Mouse (Mus musculus) forebrain, embryonic 15.5 days (tissue): ENCODE data around the gene Pik3r6. TPM values are rescaled to one million over a fixed set of nuclear protein-coding genes. Genes with fewer than 3 reads are reported as not detected.

Experiments used
- ATAC-seq: fragments of 200-750 bp; cut with Nextera tagmentation; replicated peaks from 2 replicates; pipeline ENCODE4 v1.8.0; 2017; ENCODE audit warnings: mild to moderate bottlenecking, moderate TSS enrichment, moderate library complexity
- H3K27ac ChIP-seq: fragments of 300-500 bp; sonication (generic); replicated peaks from 2 replicates; pipeline ENCODE4 v1.5.1; 2015; ENCODE audit warnings: mild to moderate bottlenecking, inconsistent platforms
- H3K27me3 ChIP-seq: fragments of 300-500 bp; sonication (generic); 2 replicates; pipeline ENCODE4 v1.6.1; 2015; ENCODE audit warnings: inconsistent platforms
- H3K36me3 ChIP-seq: fragments of 300-500 bp; sonication (generic); 2 replicates; pipeline ENCODE4 v1.6.1; 2015; ENCODE audit warnings: mild to moderate bottlenecking, inconsistent platforms
- H3K4me1 ChIP-seq: fragments of 300-500 bp; sonication (generic); 2 replicates; pipeline ENCODE4 v1.6.1; 2015; ENCODE audit warnings: inconsistent platforms
- H3K4me2 ChIP-seq: fragments of 300-500 bp; sonication (generic); replicated peaks from 2 replicates; pipeline ENCODE4 v1.6.1; 2015; ENCODE audit warnings: mild to moderate bottlenecking, inconsistent platforms
- H3K4me3 ChIP-seq: fragments of 300-500 bp; sonication (generic); 2 replicates; pipeline ENCODE4 v1.5.1; 2015; ENCODE audit warnings: mild to moderate bottlenecking, inconsistent platforms
- H3K9ac ChIP-seq: fragments of 300-500 bp; sonication (generic); replicated peaks from 2 replicates; pipeline ENCODE4 v1.6.1; 2015; ENCODE audit warnings: mild to moderate bottlenecking, inconsistent platforms
- H3K9me3 ChIP-seq: fragments of 300-500 bp; sonication (generic); 2 replicates; pipeline ENCODE4 v1.6.1; 2016; ENCODE audit warnings: inconsistent platforms
- WGBS: fragments of 180-500 bp; shearing (Covaris S2); methylation state at CpG from one replicate; pipeline ENCODE4 v1.1.7; 2015; ENCODE audit warnings: mixed read lengths; 5-methylcytosine and 5-hydroxymethylcytosine counted together
- polyA plus RNA-seq: library from polyadenylated mRNA; unstranded; fragments of >200 nt; fragmentation: Nextera tagmentation; extraction: Ambion mirVana; gene quantifications from 2 replicates; pipeline ENCODE4 v1.2.1, GENCODE M21; 2015

Gene Pik3r6
- polyA plus RNA-seq, 1 experiment from 2014 or later: 1.4 TPM

DNA sequence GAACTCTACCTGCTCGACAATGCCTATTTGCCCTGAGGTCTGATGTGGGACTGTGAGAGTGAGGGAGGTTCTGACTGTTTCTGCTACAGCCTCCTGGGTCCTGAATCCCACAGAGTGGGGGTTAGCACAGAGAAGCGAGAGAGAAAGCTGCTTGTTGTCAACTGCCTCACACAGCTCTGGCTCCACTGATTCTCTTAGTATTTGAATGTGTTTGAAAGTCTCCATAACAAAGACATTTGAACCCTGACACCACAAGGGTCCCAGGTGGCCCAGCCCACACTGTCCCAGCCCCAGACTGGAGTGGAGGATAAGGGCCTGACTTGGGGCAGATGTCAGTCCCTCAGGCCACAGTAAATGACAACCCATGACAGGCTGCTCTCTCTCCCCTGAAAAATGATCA is 13.6 kb upstream of the Pik3r6 start:
- no peak overlapping the region for H3K27ac ChIP-seq
- no peak overlapping the region for H3K4me3 ChIP-seq
- H3K4me2 ChIP-seq: no peak overlapping the region
- no peaks in the 10 kb centered on the region for H3K9me3 ChIP-seq
- ATAC-seq: no peak
- no peaks in the 10 kb centered on the region for H3K27me3 ChIP-seq
- WGBS: 42% methylated on average over 2 of the region's 2 CpGs
- no peak overlapping the region for H3K9ac ChIP-seq
- H3K36me3 ChIP-seq: no peaks in the 10 kb centered on the region
- H3K4me1 ChIP-seq: peaks cover 6% of the 10 kb centered on the region; the same call in 1 of the 2 replicates

DNA sequence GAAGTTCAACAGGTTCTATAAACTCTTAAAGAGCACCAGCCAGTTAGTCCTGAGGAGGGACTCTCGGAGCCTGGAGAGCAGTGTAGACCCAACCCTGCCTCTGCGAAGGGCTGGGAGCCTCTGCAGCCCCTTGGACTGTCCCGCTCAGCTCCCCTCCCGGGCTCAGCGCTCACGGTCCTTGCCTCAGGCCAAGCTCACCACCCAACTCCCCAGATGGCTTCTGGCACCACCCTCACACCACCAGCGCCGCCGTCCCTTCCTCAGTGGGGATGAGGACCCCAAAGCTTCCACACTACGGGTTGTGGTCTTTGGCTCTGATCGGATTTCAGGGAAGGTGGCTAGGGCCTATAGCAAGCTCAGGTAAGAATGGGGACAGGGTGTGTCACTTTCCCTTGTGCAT is 10.2 kb upstream of the Pik3r6 start:
- 90% methylated on average over 11 of the region's 11 CpGs for WGBS

GRCm38 (mm10) chr11:68493760-68494159 is 9.1 kb upstream of the Pik3r6 start:
- no peak overlapping the region for H3K9ac ChIP-seq
- H3K27ac ChIP-seq: no peak overlapping the region
- no peak overlapping the region for H3K4me2 ChIP-seq
- H3K9me3 ChIP-seq: no peaks in the 10 kb centered on the region
- 67% methylated on average over 5 of the region's 5 CpGs for WGBS
- no peaks in the 10 kb centered on the region for H3K4me1 ChIP-seq
- H3K4me3 ChIP-seq: no peak overlapping the region
- ATAC-seq: no peak
- no peaks in the 10 kb centered on the region for H3K36me3 ChIP-seq
- H3K27me3 ChIP-seq: no peaks in the 10 kb centered on the region

More for the DNA sequence above, 10.2 kb upstream of the Pik3r6 start:
- no peak for ATAC-seq
- Histone ChIP-seq H3K4me2 (no peak overlapping the region), H3K9ac (no peak overlapping the region), H3K27ac (no peak overlapping the region), H3K4me1 (no peaks in the 10 kb centered on the region), H3K36me3 (no peaks in the 10 kb centered on the region), H3K4me3 (no peak overlapping the region), H3K27me3 (no peaks in the 10 kb centered on the region), H3K9me3 (no peaks in the 10 kb centered on the region)

DNA sequence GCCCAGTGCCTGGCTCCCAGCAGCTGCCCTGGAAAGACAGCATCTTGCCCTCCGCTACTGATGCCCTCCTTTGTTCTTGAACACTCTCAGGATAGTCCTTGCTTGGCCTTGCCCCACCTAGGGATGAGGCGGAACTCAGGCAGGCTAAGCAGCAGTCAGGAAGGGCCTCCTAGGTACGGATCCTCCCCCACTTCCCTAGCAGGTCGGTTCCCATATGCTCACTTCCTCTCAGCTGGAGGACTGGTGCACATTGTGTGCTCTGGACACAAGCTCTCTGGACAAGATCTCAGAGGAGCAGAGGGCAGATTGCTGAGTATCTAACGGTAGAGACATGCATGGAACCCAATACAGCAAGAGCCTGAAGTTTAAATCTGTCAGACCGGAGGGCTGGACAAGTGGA is 5.7 kb upstream of the Pik3r6 start:
- H3K4me2 ChIP-seq: no peak overlapping the region
- no peak overlapping the region for H3K4me3 ChIP-seq
- ATAC-seq: no peak
- H3K27ac ChIP-seq: no peak overlapping the region
- no peaks in the 10 kb centered on the region for H3K9me3 ChIP-seq
- H3K9ac ChIP-seq: no peak overlapping the region
- no peaks in the 10 kb centered on the region for H3K36me3 ChIP-seq
- WGBS: 76% methylated on average over 6 of the region's 6 CpGs
- H3K4me1 ChIP-seq: no peaks in the 10 kb centered on the region
- H3K27me3 ChIP-seq: no peaks in the 10 kb centered on the region

GRCm38 (mm10) chr11:68498517-68498916 is 4.3 kb upstream of the Pik3r6 start:
- WGBS: 90% methylated on average over 11 of the region's 11 CpGs

DNA sequence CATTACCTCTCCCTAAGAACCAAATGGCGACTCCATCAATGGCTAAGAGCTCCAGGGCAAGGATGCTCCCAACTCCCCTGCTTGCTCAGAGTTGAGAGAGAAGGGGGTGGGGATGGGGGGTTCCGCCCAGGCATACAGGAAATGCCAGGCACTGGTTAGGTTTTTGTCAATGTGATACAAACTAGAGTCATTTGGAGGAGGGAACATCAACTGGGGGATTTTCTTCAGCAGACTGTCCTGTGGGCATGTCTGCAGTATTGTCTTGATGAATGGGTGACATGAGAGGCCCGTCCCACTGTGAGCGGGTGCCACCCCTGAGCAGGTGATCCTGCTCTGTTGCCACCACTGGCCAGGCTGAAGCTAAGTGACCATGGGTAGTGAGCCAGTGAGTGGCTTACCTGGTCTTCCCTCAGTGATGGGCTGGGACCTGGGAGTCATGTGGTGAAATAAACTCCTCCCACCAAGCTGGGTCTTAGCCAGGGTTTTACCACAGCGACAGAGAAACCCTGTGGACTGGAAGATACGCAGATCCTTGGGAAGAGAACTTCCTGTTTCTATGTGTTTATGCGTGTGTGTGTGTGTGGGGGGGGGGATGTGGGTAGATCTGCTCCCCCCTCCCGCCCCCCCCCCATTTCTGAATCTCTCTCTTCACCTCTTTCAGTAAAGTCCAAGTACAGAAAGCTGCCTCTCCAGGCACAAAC is 3.7 kb upstream of the Pik3r6 start:
- H3K27ac ChIP-seq: no peak overlapping the region
- no peaks in the 10 kb centered on the region for H3K9me3 ChIP-seq
- no peaks in the 10 kb centered on the region for H3K4me1 ChIP-seq
- H3K4me3 ChIP-seq: no peak overlapping the region
- H3K9ac ChIP-seq: no peak overlapping the region
- no peak for ATAC-seq
- H3K36me3 ChIP-seq: no peaks in the 10 kb centered on the region
- H3K27me3 ChIP-seq: no peaks in the 10 kb centered on the region
- 61% methylated on average over 8 of the region's 8 CpGs for WGBS
- no peak overlapping the region for H3K4me2 ChIP-seq

More at GRCm38 (mm10) chr11:68498517-68498916, 4.3 kb upstream of the Pik3r6 start:
- no peaks in the 10 kb centered on the region for H3K4me1 ChIP-seq
- ATAC-seq: no peak
- H3K36me3 ChIP-seq: no peaks in the 10 kb centered on the region
- no peak overlapping the region for H3K4me3 ChIP-seq
- no peaks in the 10 kb centered on the region for H3K27me3 ChIP-seq
- no peak overlapping the region for H3K4me2 ChIP-seq
- H3K9ac ChIP-seq: no peak overlapping the region
- no peaks in the 10 kb centered on the region for H3K9me3 ChIP-seq
- H3K27ac ChIP-seq: no peak overlapping the region

GRCm38 (mm10) chr11:68500949-68501350 is 1.9 kb upstream of the Pik3r6 start:
- H3K9ac ChIP-seq: no peak overlapping the region
- H3K4me3 ChIP-seq: no peak overlapping the region
- H3K9me3 ChIP-seq: no peaks in the 10 kb centered on the region
- no peaks in the 10 kb centered on the region for H3K4me1 ChIP-seq
- ATAC-seq: no peak
- H3K36me3 ChIP-seq: no peaks in the 10 kb centered on the region
- no peak overlapping the region for H3K27ac ChIP-seq
- no peaks in the 10 kb centered on the region for H3K27me3 ChIP-seq
- no peak overlapping the region for H3K4me2 ChIP-seq
- WGBS: 72% methylated on average over 14 of the region's 14 CpGs

DNA sequence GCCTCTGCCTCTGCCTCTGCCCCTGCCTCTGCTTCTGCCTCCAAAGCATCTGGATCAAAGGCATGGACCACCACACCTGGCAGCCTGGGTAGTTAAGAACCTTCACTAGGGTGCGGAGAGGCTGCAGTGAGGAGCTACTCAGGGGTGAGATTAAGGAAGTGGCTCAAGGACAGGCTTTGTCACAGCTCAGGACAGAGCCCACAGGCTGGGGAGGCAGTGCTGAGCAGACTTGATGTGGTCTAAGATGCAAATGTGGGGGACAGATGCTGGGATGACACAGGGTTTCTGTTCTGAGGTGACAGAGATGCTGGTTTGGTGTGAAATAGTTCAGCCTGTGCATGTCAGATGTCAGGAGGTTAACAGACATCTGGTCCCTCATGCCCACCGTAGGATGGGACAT is 411 bp upstream of the Pik3r6 start:
- ATAC-seq: no peak
- no peaks in the 10 kb centered on the region for H3K4me1 ChIP-seq
- H3K4me3 ChIP-seq: no peak overlapping the region
- H3K4me2 ChIP-seq: no peak overlapping the region
- H3K27me3 ChIP-seq: no peaks in the 10 kb centered on the region
- WGBS: 75% methylated on average over 2 of the region's 2 CpGs
- no peaks in the 10 kb centered on the region for H3K36me3 ChIP-seq
- no peak overlapping the region for H3K9ac ChIP-seq
- H3K9me3 ChIP-seq: no peaks in the 10 kb centered on the region
- H3K27ac ChIP-seq: no peak overlapping the region

DNA sequence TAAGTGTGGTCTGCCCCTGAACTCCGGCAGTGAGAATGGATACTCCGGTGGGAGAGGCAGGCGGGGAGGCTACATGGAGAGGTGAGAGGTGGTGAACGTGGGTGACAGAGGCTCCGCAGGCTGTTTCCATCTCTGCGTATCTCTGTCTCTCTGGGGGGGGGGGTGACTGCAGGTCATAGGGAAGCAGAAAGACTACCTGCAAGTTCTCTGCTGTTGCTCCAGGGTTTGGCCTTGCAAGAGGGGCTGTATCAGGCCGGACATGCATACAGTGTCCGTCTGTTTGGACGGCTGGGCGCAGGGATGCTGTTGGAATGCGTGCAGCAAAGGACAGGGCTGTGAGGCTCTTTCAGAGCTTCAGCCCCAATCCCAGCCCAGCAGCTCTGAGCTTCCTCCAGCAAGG is 2.1 kb downstream of the Pik3r6 start:
- Histone ChIP-seq H3K36me3 (no peaks in the 10 kb centered on the region), H3K4me2 (no peak overlapping the region), H3K27me3 (no peaks in the 10 kb centered on the region), H3K4me3 (no peak overlapping the region), H3K9ac (no peak overlapping the region), H3K4me1 (no peaks in the 10 kb centered on the region), H3K27ac (no peak overlapping the region), H3K9me3 (no peaks in the 10 kb centered on the region)
- 87% methylated on average over 11 of the region's 11 CpGs for WGBS
- no peak for ATAC-seq

GRCm38 (mm10) chr11:68507246-68507645 is 4.4 kb downstream of the Pik3r6 start:
- ATAC-seq: no peak
- H3K27me3 ChIP-seq: no peaks in the 10 kb centered on the region
- no peaks in the 10 kb centered on the region for H3K4me1 ChIP-seq
- H3K27ac ChIP-seq: no peak overlapping the region
- no peak overlapping the region for H3K4me2 ChIP-seq
- H3K36me3 ChIP-seq: no peaks in the 10 kb centered on the region
- no peak overlapping the region for H3K9ac ChIP-seq
- H3K4me3 ChIP-seq: no peak overlapping the region
- H3K9me3 ChIP-seq: no peaks in the 10 kb centered on the region
- WGBS: 86% methylated on average over 7 of the region's 7 CpGs

DNA sequence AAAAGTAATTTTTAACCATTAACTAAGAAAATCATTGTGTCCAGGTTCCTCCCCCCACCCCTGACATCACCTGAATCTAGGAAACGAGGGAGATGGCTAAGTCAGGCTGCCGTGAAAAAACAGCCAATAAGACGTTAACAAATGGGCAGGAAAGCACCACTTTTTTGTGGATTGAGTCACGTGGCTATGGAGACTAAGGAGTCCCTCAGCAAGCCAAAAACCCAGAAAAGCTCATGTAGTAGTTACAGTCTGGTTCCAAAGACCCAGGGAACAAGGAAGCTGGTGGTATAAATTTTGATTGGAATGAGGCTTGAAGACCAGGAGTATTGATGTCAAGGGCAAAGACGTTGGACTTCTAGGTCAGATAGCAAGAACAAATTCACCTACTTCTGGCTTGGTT is 5.8 kb downstream of the Pik3r6 start:
- Histone ChIP-seq H3K36me3 (no peaks in the 10 kb centered on the region), H3K27me3 (no peaks in the 10 kb centered on the region), H3K9me3 (no peaks in the 10 kb centered on the region), H3K4me3 (no peak overlapping the region), H3K4me1 (no peaks in the 10 kb centered on the region), H3K9ac (no peak overlapping the region), H3K27ac (no peak overlapping the region), H3K4me2 (no peak overlapping the region)
- WGBS: 66% methylated on average over 5 of the region's 5 CpGs
- ATAC-seq: no peak

DNA sequence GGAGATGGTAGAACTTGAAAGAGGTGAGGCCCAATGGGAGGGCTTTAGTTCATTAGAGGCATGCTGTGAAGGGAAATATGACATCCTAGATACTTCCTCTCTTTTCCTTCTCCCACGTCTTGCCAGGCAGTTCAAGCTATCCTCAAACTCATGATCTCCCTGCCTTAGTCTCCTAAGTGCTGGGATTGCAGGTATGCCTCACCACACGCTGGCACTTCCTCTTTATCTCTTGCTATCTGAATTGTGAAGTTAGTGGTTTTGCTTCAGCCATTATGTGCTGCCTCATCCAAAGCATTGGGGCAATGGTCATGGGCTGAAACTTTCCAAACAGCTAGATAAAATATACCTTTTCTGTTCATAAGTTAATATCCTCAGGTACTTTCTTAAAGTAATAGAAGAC is 6.4 kb downstream of the Pik3r6 start:
- Histone ChIP-seq H3K36me3 (no peaks in the 10 kb centered on the region), H3K27me3 (no peaks in the 10 kb centered on the region), H3K4me2 (no peak overlapping the region), H3K4me3 (no peak overlapping the region), H3K9ac (no peak overlapping the region), H3K4me1 (no peaks in the 10 kb centered on the region), H3K27ac (no peak overlapping the region), H3K9me3 (no peaks in the 10 kb centered on the region)
- 84% methylated on average over 2 of the region's 2 CpGs for WGBS
- no peak for ATAC-seq

DNA sequence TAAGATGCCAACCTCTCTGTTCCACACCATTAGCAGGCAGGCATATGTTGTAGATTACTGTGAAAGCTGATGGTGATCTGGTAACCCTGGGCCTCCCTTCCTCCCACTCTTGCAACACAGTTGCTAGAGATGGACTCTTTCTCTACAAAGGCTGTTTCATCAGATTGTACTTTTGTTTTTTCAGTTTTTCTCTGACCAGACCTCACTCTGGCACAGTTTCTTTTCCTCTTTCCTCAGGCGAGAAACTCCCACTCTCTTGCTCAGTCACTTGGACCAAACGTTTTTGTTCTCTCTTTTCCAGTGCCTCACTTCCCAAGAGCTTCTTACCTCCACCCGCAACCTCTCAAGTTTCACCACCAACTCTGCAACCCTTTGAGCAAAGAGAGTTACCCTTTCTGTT is 11.2 kb downstream of the Pik3r6 start:
- Histone ChIP-seq H3K4me2 (no peak overlapping the region), H3K9me3 (no peaks in the 10 kb centered on the region), H3K36me3 (no peaks in the 10 kb centered on the region), H3K9ac (no peak overlapping the region), H3K4me1 (no peaks in the 10 kb centered on the region), H3K27ac (no peak overlapping the region), H3K27me3 (no peaks in the 10 kb centered on the region), H3K4me3 (no peak overlapping the region)
- WGBS: 39% methylated on average over 3 of the region's 3 CpGs
- ATAC-seq: no peak
